Mouse (Mus musculus): ENCODE measurements around the gene Rita1. TPM values are rescaled to one million over a fixed set of nuclear protein-coding genes. Genes with fewer than 3 reads are reported as not detected.

Gene Rita1
- polyA plus RNA-seq, 1 experiment from 2014 or later = 15.3 TPM

DNA sequence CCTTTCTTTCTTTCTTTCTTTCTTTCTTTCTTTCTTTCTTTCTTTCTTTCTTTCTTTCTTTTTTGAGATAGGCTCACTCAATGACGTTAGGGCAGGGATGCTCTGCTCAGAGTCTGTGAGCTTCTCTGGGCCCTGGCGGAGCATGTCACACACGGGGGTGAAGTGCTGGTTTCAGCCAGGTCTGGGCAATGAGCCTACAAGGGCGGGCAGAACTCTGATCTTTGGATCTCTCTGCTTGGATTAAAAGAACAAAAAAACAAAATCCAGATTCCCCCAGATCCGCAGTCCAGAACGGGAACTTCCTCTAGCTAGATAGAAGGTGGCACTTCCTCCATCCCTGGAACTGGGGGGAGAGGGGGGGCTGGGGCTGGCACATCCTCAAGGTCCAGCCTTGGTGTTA lies 33.5 kb upstream of the Rita1 start:
- Histone ChIP-seq H3K4me2 (no peak overlapping the region), H3K9ac (no peak overlapping the region), H3K27me3 (peaks cover 45% of the 10 kb centered on the region), H3K36me3 (no peaks in the 10 kb centered on the region), H3K9me3 (replicated peaks) (no peaks in the 10 kb centered on the region), H3K4me3 (replicated peaks) (no peak overlapping the region), H3K27ac (no peak overlapping the region), H3K4me1 (peaks cover 28% of the 10 kb centered on the region)
- 59% methylated on average over 6 of the region's 6 CpGs for WGBS
- ATAC-seq (replicated peaks; ENCODE audit: low FRiP score) = no peak

DNA sequence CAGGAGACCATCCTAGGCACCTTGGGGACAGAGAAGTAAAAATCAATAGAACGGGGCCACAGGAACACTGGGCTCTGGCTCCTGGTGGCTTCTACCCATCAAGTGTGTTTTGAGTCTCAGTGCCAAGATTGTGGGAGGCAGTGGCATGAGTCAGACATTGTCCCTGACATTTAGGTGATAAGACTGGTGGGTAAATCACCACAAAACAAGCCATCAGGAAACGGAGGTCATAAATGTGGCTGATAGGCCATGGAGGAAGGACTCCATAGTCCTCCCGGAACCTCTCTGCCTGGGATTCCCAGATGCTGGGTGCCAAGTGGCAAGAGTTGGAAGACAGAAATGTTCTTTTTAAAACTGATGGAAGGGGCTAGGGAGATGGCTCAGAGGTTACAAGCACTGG lies 31.8 kb upstream of the Rita1 start:
- Histone ChIP-seq H3K9me3 (replicated peaks) (no peaks in the 10 kb centered on the region), H3K4me1 (peaks cover 23% of the 10 kb centered on the region), H3K4me3 (replicated peaks) (no peak overlapping the region), H3K9ac (no peak overlapping the region), H3K27ac (no peak overlapping the region), H3K4me2 (no peak overlapping the region), H3K36me3 (no peaks in the 10 kb centered on the region), H3K27me3 (peaks cover 29% of the 10 kb centered on the region)
- ATAC-seq (replicated peaks; ENCODE audit: low FRiP score) = no peak
- WGBS = 69% methylated on average over 3 of the region's 3 CpGs

DNA sequence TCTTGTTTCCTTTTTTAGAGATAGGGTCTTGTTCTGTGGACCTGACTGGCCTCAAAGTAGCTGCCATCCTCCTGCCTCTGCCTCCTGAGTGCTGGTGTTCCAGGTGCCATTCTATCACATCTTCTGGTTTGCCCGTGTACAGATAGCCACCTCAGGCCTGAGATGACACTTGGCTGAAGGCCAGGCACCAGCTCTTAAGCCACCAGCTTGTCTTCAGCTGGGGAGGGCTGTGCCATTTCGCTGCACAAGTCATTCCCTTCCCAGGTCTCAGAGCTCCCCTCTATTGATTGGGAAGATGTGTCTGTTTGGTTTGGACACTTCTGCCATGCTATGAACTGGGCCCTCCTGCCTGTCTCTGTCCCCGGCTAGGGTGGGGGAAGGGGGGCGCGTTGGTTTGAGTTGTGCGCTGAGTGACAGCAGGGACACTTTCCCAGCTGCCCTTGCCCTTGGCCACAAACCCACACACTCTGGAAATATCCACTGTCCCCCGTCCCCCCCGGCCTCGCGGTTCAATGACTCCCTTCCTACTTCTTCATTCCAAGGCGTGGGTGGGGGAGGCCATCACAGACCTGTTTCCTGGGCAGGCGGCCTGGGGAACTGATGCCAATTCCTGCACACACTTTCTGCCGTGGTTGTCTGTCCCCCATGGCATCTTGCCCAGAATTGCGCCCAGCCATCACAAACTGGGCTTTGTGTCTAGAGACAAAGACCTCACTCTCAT lies 31.1 kb upstream of the Rita1 start:
- no peaks in the 10 kb centered on the region for H3K9me3 ChIP-seq (replicated peaks)
- peaks cover 16% of the 10 kb centered on the region for H3K4me1 ChIP-seq
- H3K4me3 ChIP-seq (replicated peaks) = no peak overlapping the region
- H3K36me3 ChIP-seq = no peaks in the 10 kb centered on the region
- H3K4me2 ChIP-seq = no peak overlapping the region
- WGBS = 60% methylated on average over 14 of the region's 14 CpGs
- H3K27me3 ChIP-seq = peaks cover 22% of the 10 kb centered on the region
- H3K9ac ChIP-seq = no peak overlapping the region
- H3K27ac ChIP-seq = no peak overlapping the region
- ATAC-seq (replicated peaks; ENCODE audit: low FRiP score) = no peak

DNA sequence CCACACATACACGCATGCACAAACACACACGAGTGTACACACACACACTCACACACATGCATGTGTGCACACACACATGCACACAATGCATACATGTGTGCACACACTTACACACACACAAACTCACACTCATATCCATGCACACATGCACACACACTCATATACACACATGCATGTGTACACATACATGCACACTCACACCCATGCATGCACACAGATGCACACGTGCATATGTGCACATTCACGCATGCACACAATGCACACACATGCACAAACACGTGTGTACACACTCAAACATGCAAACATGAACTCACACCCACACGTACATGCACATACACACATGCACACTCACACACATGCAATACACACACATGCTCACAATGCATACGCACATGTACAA lies 27.7 kb upstream of the Rita1 start:
- Histone ChIP-seq H3K4me3 (replicated peaks) (no peak overlapping the region), H3K27me3 (no peaks in the 10 kb centered on the region), H3K27ac (no peak overlapping the region), H3K9me3 (replicated peaks) (0 out of 2 replicates have a peak, but pooled peaks cover 3% of the 10 kb centered on the region), H3K36me3 (no peaks in the 10 kb centered on the region), H3K9ac (no peak overlapping the region), H3K4me2 (no peak overlapping the region), H3K4me1 (peaks cover 7% of the 10 kb centered on the region)
- ATAC-seq (replicated peaks; ENCODE audit: low FRiP score) = no peak
- WGBS = 87% methylated on average over 7 of the region's 7 CpGs

DNA sequence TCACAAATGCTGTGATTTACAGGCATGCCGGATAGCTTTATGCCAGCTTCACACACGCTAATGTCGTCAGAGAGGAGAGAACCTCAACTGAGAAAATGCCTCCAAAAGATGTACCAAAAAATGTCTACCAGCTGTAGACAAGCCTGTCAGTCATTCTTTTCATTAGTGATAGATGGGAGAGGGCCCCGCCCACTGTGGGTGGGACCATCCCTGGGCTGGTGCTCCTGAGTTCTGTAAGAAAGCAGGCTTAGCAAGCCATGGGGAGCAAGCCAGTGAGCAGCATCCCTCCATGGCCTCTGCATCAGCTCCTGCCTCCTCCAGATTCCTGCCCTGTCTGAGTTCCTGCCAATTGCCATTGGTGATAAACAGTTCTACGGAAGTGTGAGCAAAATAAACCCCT lies 23.2 kb upstream of the Rita1 start:
- Histone ChIP-seq H3K9me3 (replicated peaks) (peaks cover 3% of the 10 kb centered on the region; the same call in 1 of the 2 replicates), H3K27me3 (peaks cover 14% of the 10 kb centered on the region), H3K27ac (no peak overlapping the region), H3K4me2 (no peak overlapping the region), H3K4me3 (replicated peaks) (no peak overlapping the region), H3K36me3 (no peaks in the 10 kb centered on the region), H3K4me1 (peaks cover 5% of the 10 kb centered on the region), H3K9ac (no peak overlapping the region)
- no peak for ATAC-seq (replicated peaks; ENCODE audit: low FRiP score)
- 69% methylated on average over 5 of the region's 5 CpGs for WGBS

DNA sequence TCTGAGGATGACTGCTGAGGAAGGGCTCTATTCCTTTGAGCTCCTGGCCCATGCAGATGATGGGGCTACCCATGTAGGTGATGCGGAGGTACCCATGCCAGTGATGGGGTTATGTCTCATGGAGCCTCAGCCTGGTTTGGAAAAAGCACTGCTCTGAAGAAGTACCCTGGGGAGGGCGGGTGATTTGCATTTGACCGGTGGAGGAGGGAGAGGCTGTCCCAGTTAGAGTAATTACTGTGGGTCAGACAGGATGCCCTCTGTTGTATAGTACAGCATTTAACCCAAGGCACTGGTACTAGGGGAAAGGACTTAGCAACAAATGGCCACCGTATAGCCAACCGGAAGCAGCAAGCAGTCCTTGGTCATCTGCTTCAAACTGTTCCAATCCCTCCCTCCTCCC lies 22.5 kb upstream of the Rita1 start:
- peaks cover 20% of the 10 kb centered on the region for H3K27me3 ChIP-seq
- no peak overlapping the region for H3K4me2 ChIP-seq
- 23% methylated on average over 5 of the region's 5 CpGs for WGBS
- peaks cover 5% of the 10 kb centered on the region for H3K4me1 ChIP-seq
- H3K9ac ChIP-seq = no peak overlapping the region
- no peaks in the 10 kb centered on the region for H3K36me3 ChIP-seq
- H3K9me3 ChIP-seq (replicated peaks) = peaks cover 3% of the 10 kb centered on the region; the same call in 1 of the 2 replicates
- ATAC-seq (replicated peaks; ENCODE audit: low FRiP score) = no peak
- H3K4me3 ChIP-seq (replicated peaks) = no peak overlapping the region
- no peak overlapping the region for H3K27ac ChIP-seq

DNA sequence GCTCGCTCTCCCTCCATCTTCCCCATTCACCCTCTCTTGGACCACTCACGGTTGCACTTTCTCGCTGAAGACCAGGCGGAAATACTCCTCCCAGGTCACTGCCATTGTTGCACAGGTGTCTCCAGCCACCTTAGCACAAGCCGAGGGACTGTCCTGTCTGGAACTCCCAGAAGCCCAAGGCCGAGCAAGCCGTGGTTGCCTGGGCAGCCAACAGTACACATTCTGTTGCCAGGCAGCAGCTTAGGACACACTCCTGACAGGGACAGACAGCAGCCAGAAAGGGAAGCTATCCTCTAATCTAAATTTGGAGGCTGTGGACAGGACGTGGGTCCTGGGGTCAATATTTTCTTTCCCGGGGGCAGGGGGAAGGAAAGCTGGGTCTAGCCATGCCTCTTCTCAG lies 21.7 kb upstream of the Rita1 start, which contains the start of gene Cfap73:
Cfap73 (minus strand) TSS at position 105 of the 400 bp plus-strand sequence.
- 55% methylated on average over 9 of the region's 9 CpGs for WGBS
- no peak for ATAC-seq (replicated peaks; ENCODE audit: low FRiP score)
- H3K4me2 ChIP-seq = no peak within 1 kb of the TSS

DNA sequence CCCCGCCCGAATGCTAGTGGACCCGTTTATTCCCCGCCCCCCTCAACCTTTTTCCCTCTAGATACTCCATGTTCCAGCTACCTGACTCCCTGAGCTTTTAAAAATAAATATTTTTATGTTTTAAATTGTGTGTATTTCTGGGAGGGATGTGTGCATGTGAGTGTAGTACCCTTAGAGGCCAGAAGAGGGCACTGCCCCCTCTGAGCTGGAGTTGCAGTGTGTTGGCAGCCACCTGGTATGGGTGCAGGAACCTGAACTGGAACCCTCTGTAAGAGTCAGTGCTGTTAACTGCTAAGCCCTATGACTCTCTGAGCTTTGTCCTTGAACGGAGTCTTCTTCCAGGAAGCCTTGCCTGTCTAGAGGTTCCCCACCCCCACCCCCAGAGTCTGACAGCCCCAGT lies 19.5 kb upstream of the Rita1 start:
- 93% methylated on average over 5 of the region's 5 CpGs for WGBS
- Histone ChIP-seq H3K9me3 (replicated peaks) (peaks cover 3% of the 10 kb centered on the region; the same call in 1 of the 2 replicates), H3K9ac (no peak overlapping the region)

More for the DNA sequence above, 21.7 kb upstream of the Rita1 start, which contains the start of gene Cfap73:
- no peak within 1 kb of the TSS for H3K4me3 ChIP-seq (replicated peaks)
- H3K27ac ChIP-seq = no peak within 1 kb of the TSS
- no peak within 1 kb of the TSS for H3K9ac ChIP-seq
- H3K9me3 ChIP-seq (replicated peaks) = peaks cover 3% of the 10 kb centered on the region; the same call in 1 of the 2 replicates
- H3K27me3 ChIP-seq = peaks cover 20% of the 10 kb centered on the region
- no peaks in the 10 kb centered on the region for H3K36me3 ChIP-seq
- peaks cover 5% of the 10 kb centered on the region for H3K4me1 ChIP-seq

DNA sequence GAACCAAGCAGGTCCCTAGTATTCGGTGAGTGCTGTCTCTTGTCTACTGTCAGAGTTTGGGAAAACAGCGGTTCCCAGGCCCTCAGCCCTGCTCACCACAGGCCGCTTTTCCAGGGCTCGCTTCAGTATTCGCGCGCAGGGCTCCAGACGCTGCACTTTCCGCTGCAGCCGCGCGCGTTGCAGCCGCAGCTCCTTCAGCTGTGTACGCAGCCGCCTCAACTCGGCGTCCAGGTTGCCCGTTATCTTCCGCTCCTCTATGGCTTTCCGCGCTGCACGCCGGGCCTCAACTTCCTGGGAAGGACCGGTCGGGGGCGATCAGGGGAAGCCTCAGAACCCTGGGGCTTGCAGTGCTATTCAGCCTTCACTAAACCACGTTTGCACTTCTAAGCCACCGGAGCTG lies 18.7 kb upstream of the Rita1 start:
- no peak overlapping the region for H3K9ac ChIP-seq
- 8% methylated on average over 29 of the region's 29 CpGs for WGBS
- H3K27ac ChIP-seq = no peak overlapping the region
- ATAC-seq (replicated peaks; ENCODE audit: low FRiP score) = no peak
- H3K4me1 ChIP-seq = peaks cover 9% of the 10 kb centered on the region
- H3K27me3 ChIP-seq = peaks cover 20% of the 10 kb centered on the region
- H3K4me2 ChIP-seq = peak overlapping the region; percentile 52
- H3K9me3 ChIP-seq (replicated peaks) = peaks cover 3% of the 10 kb centered on the region; the same call in 1 of the 2 replicates
- peaks cover 27% of the 10 kb centered on the region for H3K36me3 ChIP-seq
- H3K4me3 ChIP-seq (replicated peaks) = peak overlapping the region; percentile 27

More for the DNA sequence above, 19.5 kb upstream of the Rita1 start:
- H3K27me3 ChIP-seq = peaks cover 20% of the 10 kb centered on the region
- H3K27ac ChIP-seq = no peak overlapping the region
- no peak overlapping the region for H3K4me2 ChIP-seq
- H3K36me3 ChIP-seq = peaks cover 19% of the 10 kb centered on the region
- peaks cover 6% of the 10 kb centered on the region for H3K4me1 ChIP-seq
- no peak overlapping the region for H3K4me3 ChIP-seq (replicated peaks)
- no peak for ATAC-seq (replicated peaks; ENCODE audit: low FRiP score)

DNA sequence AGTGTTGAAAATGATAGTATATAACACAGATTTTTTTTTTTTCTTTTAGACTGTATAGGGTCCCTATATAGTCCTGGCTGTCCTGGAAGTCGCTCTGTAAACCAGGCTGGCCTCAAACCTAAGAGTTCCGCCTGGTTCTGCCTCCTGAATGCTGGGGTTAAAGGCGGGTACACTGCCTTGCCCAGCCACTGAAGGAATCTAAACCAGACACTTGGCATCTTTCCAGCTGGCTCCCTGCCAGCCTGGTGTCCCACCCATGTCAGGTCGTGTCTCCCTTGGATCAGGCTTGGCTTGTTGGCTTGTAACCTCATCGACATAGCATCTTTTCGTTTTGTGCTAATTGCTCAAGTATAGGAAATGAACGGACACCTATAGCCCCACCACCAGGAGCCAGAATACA lies 16.2 kb upstream of the Rita1 start:
- Histone ChIP-seq H3K36me3 (peaks cover 52% of the 10 kb centered on the region), H3K4me2 (no peak overlapping the region), H3K4me1 (peaks cover 9% of the 10 kb centered on the region), H3K9ac (no peak overlapping the region), H3K27ac (no peak overlapping the region), H3K9me3 (replicated peaks) (no peaks in the 10 kb centered on the region; the same call in 1 of the 2 replicates), H3K27me3 (peaks cover 20% of the 10 kb centered on the region), H3K4me3 (replicated peaks) (no peak overlapping the region)
- ATAC-seq (replicated peaks; ENCODE audit: low FRiP score) = no peak
- whole genome bisulfite sequencing = 69% methylated on average over 7 of the region's 7 CpGs

DNA sequence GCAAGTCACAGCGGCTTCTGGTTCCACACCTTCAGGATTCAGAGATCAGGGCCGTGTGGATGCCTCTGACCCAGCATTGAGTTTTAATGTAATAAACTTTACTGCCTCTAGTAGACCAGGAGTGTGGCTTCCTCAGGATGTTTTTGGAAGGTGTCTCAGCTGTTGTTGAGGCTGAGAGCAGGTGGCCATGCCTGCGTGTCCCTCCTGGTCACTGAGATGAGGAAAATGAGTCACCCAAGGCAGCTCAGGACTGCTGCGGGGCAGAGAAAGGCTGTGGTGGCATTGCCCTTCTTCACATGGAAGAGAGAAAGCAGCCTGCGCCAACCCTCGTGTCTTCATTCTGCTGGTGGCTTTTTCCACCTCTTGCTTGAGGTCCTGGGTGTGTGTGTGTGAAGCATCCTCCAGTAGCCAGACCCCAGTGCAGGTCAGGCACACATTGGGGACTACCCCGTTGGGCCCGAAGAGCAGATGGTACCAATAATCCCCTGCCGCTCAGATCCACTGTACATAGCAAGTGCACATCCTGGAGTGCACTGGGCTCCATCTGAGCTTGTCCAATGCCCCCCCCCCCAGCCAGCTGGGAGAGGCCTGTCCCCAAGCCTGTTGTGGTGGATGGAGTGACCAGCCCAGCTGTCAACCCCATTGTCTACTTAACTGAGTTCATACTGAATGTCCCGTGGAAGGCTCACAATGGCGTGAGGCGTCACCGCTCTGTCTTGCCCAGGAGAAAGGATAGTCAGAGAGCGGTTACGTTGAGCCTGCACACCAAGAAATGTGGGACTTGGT lies 15.3 kb upstream of the Rita1 start:
- H3K27me3 ChIP-seq = peaks cover 18% of the 10 kb centered on the region
- no peaks in the 10 kb centered on the region; the same call in 1 of the 2 replicates for H3K9me3 ChIP-seq (replicated peaks)
- ATAC-seq (replicated peaks; ENCODE audit: low FRiP score) = no peak
- peaks cover 9% of the 10 kb centered on the region for H3K4me1 ChIP-seq
- no peak overlapping the region for H3K4me3 ChIP-seq (replicated peaks)
- no peak overlapping the region for H3K9ac ChIP-seq
- peaks cover 61% of the 10 kb centered on the region for H3K36me3 ChIP-seq
- H3K27ac ChIP-seq = no peak overlapping the region
- 94% methylated on average over 15 of the region's 15 CpGs for WGBS
- no peak overlapping the region for H3K4me2 ChIP-seq

DNA sequence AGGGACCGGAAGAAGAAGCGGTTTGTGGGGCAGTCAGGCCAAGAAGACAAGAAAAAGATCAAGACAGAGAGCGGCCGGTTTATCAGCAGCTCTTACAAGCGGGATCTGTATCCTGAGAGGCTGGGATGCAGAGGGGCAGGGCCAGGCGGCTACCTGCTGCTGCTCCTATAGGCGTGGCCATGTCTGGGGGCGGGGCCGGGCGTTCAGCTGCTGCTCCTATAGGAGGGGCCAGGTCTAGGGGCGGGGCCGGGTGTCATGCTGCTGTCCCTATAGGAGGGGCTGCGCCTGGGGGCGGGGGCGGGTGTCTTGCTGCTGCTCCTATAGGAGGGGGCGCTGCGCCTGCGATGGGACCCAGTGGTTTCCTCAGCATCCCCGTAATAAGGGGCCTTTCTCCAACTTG lies 14.0 kb upstream of the Rita1 start:
- Histone ChIP-seq H3K9me3 (replicated peaks) (no peaks in the 10 kb centered on the region), H3K9ac (no peak overlapping the region), H3K4me2 (no peak overlapping the region), H3K4me3 (replicated peaks) (no peak overlapping the region), H3K27me3 (peaks cover 14% of the 10 kb centered on the region), H3K4me1 (peaks cover 15% of the 10 kb centered on the region), H3K36me3 (peaks cover 74% of the 10 kb centered on the region), H3K27ac (no peak overlapping the region)
- 44% methylated on average over 19 of the region's 19 CpGs for WGBS
- ATAC-seq (replicated peaks; ENCODE audit: low FRiP score) = peak; percentile 63; the same call in 1 of the 2 replicates
